Mouse (Mus musculus): ENCODE data around the gene Nkx6-2.

DNA sequence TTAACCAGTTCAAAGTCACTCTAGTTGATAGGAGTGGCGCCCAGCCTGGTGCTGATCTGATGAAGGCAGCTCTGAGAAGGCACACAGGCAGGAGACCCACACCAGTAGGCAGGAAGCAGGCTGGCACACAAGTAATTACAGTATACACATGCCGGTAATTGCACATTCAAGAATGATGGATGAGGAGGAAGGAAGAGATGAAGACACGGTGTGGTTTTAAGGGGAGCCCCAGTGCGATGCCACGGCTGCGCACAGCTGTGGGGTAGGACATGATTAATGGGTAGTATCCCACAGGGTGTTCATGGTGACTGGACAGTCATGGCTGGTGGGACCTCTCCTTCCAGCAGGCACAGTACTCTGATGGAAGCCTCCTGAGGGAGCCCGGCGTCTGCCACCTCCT is 16.1 kb downstream of the Nkx6-2 start:
- TF ChIP-seq CTCF (IDR thresholded peaks at IDR 0.05; ENCODE audit: low read depth) (no peak), EP300 (optimal IDR thresholded peaks at IDR 0.05) (no peak)
